Mouse (Mus musculus) ES-Bruce4 (cell line): ENCODE results near the gene Gm20661. TPM values are rescaled to one million over a fixed set of nuclear protein-coding genes. Genes with fewer than 3 reads are reported as not detected.

Experiments used
- H3K27ac ChIP-seq: 2 replicates; pipeline ENCODE4 v1.5.1; 2012; ENCODE audit warnings: low read length, inconsistent platforms; ENCODE audit not compliant: insufficient read depth
- H3K27me3 ChIP-seq: 2 replicates; pipeline ENCODE4 v1.6.1; 2012; ENCODE audit warnings: mild to moderate bottlenecking, low read length, inconsistent platforms; ENCODE audit not compliant: control insufficient read depth, poor library complexity, insufficient read depth, severe bottlenecking
- H3K36me3 ChIP-seq: 2 replicates; pipeline ENCODE4 v1.6.1; 2012; ENCODE audit warnings: inconsistent platforms, mild to moderate bottlenecking, low read length, moderate library complexity; ENCODE audit not compliant: control insufficient read depth, poor library complexity, insufficient read depth, severe bottlenecking
- H3K4me1 ChIP-seq: one replicate; pipeline ENCODE4 v1.8.1; 2011; ENCODE audit warnings: low read length; ENCODE audit not compliant: control insufficient read depth, insufficient read depth
- H3K4me3 ChIP-seq: 2 replicates; pipeline ENCODE4 v1.5.1; 2011; ENCODE audit warnings: low read depth, mild to moderate bottlenecking, low read length
- H3K9ac ChIP-seq: 2 replicates; pipeline ENCODE4 v1.6.1; 2012; ENCODE audit warnings: low read depth, mild to moderate bottlenecking, inconsistent platforms; ENCODE audit not compliant: poor library complexity, severe bottlenecking
- H3K9me3 ChIP-seq: replicated peaks from 2 replicates; pipeline ENCODE4 v1.6.1; 2012; ENCODE audit warnings: mild to moderate bottlenecking, low read length, inconsistent platforms; ENCODE audit not compliant: control insufficient read depth, poor library complexity, insufficient read depth, severe bottlenecking
- CTCF ChIP-seq: IDR thresholded peaks from one replicate; pipeline ENCODE4 v1.8.1; 2011; ENCODE audit warnings: low read depth, low read length
- EP300 ChIP-seq: IDR thresholded peaks from 2 replicates; pipeline ENCODE4 v1.6.1; 2011; ENCODE audit warnings: low read depth, low read length; ENCODE audit not compliant: insufficient read depth
- POLR2A ChIP-seq: IDR thresholded peaks from one replicate; pipeline ENCODE4 v1.8.1; 2011; ENCODE audit warnings: low read length; ENCODE audit not compliant: insufficient read depth
- polyA plus RNA-seq: library from polyadenylated mRNA; stranded (reverse); fragments of >200 nt; gene quantifications from 2 replicates; pipeline ENCODE4 v1.2.4, GENCODE M21; 2011; ENCODE audit warnings: low read depth; ENCODE audit not compliant: missing spikeins, insufficient read depth, insufficient read length

Gm20661 gene
- polyA plus RNA-seq, 1 experiment: not detected

- no peak overlapping the region for H3K9ac ChIP-seq
- no peak overlapping the region for H3K4me3 ChIP-seq
- no peaks in the 10 kb centered on the region for H3K36me3 ChIP-seq
- TF ChIP-seq EP300 (no peak), CTCF (no peak), POLR2A (no peak)
- H3K4me1 ChIP-seq: no peaks in the 10 kb centered on the region
- H3K27me3 ChIP-seq: no peaks in the 10 kb centered on the region
- no peak overlapping the region for H3K27ac ChIP-seq
- no peaks in the 10 kb centered on the region for H3K9me3 ChIP-seq
Measured at GRCm38 (mm10) chr9:107971690-107972541, 10.9 kb upstream of the Gm20661 start.

DNA sequence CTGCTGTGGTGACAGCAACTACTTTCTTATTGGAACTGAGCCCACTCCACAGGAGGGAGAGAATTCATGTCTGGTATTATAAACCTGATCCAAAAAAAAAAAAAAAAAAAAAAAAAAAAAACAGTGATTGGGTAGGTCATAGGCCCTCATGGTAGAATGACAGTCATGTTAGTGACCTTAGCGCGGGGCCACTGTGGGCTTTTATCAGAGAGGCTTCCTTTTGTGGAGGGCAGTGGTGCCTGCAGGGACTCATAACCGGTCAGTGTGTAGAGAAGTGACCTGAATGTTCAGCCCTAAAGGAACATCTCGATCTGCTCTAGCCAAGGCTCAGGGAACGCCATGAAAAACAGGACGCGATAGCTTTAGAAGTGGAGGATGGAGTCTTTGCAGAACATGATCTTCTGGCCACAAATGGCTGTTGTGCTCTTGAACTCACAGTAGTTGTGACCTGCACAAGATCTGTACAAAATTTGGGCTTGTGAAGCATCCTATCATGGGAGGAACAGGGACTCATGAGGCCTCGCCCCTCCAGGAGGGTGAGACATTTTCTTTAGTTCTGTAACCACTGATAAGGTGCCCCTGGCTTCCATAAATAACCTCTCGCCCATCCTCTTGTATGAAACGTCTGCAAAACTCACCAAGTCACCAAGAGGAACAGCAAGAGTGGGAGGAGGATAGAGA lies 8.2 kb upstream of the Gm20661 start:
- Histone ChIP-seq H3K9ac (no peak overlapping the region), H3K27me3 (no peaks in the 10 kb centered on the region), H3K27ac (no peak overlapping the region), H3K9me3 (no peaks in the 10 kb centered on the region), H3K4me1 (no peaks in the 10 kb centered on the region), H3K36me3 (no peaks in the 10 kb centered on the region), H3K4me3 (no peak overlapping the region)
- TF ChIP-seq CTCF (no peak), POLR2A (no peak), EP300 (no peak)

DNA sequence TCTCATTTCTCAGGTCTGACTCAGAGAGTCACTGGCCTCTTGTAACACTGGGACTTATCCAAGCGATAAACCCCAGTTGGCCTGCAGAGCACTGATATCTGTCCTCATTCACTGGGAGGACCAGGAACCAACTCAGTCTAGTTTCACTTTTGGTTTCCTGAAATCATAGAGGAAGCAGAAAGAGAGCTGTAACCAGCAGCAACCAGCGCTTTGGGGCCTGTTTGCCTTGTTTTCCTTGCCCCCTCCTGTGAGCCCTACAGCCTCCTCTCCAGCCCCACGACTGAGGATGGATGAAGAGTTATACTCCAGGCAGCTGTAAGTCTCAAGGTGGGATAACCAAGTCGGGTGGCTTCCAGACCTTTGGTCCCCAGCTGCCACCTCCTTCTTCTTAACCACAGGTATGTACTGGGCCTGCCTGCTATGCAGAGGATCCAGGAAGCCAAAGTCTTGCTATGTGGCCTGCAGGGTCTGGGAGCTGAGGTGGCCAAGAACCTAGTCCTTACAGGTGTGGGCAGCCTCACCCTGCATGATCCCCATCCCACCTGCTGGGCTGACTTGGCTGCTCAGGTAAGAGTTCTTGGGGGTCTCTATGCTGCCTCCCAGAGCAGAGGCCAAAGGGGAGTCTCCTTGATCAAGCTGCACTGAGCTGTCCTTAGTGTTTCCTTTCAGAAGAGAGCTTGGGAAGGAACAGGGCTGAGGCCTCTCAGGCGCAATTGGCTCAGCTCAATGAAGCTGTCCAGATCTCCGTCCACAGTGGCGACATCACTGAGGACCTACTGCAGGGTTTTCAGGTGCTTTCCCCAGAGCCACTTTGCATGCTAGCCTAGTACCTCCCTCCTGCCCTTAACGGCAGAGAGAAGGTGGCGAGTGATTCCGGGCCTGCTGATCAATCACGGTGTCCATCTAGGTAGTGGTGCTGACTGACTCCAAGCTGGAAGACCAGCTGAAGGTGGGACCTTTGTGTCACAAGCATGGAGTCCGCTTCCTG lies 7.2 kb upstream of the Gm20661 start, which contains the start of gene Uba7:
Gene Uba7, plus strand, starts transcription at position 107 of the 988 bp plus-strand sequence.
- TF ChIP-seq CTCF (no peak), POLR2A (no peak), EP300 (no peak)
- H3K27ac ChIP-seq: no peak within 1 kb of the TSS
- no peak within 1 kb of the TSS for H3K9ac ChIP-seq
- H3K4me1 ChIP-seq: no peaks in the 10 kb centered on the region
- H3K27me3 ChIP-seq: no peaks in the 10 kb centered on the region
- no peak within 1 kb of the TSS for H3K4me3 ChIP-seq
- H3K36me3 ChIP-seq: no peaks in the 10 kb centered on the region
- no peaks in the 10 kb centered on the region for H3K9me3 ChIP-seq

DNA sequence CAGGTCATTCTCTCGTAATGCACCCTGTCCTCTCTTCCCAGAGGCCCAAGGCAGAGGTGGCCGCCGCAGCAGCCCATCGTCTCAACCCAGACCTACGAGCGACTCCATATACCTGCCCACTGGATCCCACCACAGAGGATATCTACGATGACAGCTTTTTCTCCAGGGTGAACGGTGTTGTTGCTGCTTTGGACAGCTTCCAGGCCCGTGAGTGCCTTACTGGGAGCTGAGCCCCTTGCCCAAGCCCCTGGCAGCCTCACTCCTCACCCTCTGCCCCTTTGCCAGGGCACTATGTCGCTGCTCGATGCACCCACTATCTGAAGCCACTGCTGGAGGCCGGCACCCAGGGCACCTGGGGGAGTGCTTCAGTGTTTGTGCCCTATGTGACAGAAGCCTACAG lies 4.0 kb upstream of the Gm20661 start:
- no peaks in the 10 kb centered on the region for H3K4me1 ChIP-seq
- H3K9ac ChIP-seq: no peak overlapping the region
- TF ChIP-seq POLR2A (no peak), EP300 (no peak), CTCF (no peak)
- H3K4me3 ChIP-seq: no peak overlapping the region
- H3K36me3 ChIP-seq: no peaks in the 10 kb centered on the region
- H3K27ac ChIP-seq: no peak overlapping the region
- no peaks in the 10 kb centered on the region for H3K9me3 ChIP-seq
- no peaks in the 10 kb centered on the region for H3K27me3 ChIP-seq

GRCm38 (mm10) chr9:107981684-107982605 lies 913 bp upstream of the Gm20661 start:
- no peaks in the 10 kb centered on the region for H3K36me3 ChIP-seq
- H3K9ac ChIP-seq: no peak overlapping the region
- H3K27me3 ChIP-seq: no peaks in the 10 kb centered on the region
- TF ChIP-seq POLR2A (no peak), CTCF (no peak), EP300 (no peak)
- no peaks in the 10 kb centered on the region for H3K9me3 ChIP-seq
- H3K4me3 ChIP-seq: no peak overlapping the region
- no peaks in the 10 kb centered on the region for H3K4me1 ChIP-seq
- H3K27ac ChIP-seq: no peak overlapping the region
